Mouse (Mus musculus) brain, embryonic 14.5 days (tissue): Measurements from ENCODE around the gene Msrb2.

Source experiments
- CTCF ChIP-seq: fragments of 200-500 bp; IDR thresholded peaks from 2 replicates; pipeline ENCODE4 v1.5.1; 2012; ENCODE audit warnings: inconsistent platforms, mild to moderate bottlenecking, moderate library complexity, borderline replicate concordance; ENCODE audit not compliant: insufficient read depth, insufficient read length; ENCODE audit errors: extremely low read depth
- POLR2A ChIP-seq: fragments of 200-500 bp; IDR thresholded peaks from 2 replicates; pipeline ENCODE4 v1.6.1; 2012; ENCODE audit warnings: mild to moderate bottlenecking, inconsistent platforms, borderline replicate concordance; ENCODE audit not compliant: poor library complexity, insufficient read depth, insufficient read length, severe bottlenecking; ENCODE audit errors: extremely low read depth

DNA sequence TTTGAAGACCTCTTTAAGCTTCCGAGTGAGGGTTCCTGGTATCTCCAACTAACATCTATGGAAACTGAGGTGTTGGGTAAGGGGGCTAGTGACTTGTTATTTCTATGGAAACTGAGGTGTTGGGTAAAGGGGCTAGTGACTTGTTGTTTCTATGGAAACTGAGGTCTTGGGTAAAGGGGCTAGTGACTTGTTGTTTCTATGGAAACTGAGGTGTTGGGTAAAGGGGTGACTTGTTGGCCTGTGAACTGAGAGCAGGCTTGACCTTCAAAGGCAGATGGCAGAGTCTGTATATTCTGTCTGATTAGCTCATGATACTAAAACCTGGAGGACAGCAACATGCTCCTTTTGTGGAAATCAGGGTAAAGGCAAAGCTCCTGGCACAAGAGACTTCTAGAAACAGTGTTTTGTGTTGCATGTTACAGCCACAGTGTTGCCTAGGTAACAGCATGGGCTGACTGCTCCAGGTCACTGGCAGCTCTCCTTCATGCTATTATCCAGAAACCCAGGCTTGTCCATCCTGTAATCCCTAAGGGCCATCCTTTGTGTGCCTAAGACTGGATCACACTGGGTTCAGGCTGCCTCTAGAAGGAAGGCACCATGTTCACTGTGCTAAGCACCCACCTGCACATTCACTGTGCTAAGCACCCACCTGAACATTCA lies 48.6 kb downstream of the Msrb2 start:
- TF ChIP-seq CTCF, result no peak
- TF ChIP-seq POLR2A, result no peak
